Comparison of ENCODE assay signal across 27 mouse cellular contexts in the genomic region with DNA sequence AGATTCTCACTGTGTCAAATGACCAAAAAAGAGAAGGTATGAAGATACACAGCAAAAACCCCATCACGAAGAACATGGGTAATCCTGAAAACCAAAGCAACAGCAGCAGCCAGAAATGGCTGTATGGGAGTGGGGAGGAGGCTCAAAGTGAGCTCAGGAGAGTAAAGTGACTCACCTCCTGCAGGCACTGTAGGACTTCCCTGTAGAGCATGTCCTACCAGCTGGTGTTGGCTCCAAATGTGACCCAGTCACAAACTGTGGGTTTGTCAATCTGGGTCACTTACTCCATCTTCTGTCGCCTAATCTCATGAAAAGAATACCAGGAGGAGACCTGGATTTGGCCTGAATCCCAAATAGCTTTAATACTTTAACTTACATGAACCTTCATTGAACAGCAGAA.
"Had no signal": no experiment of that assay in that cellular context is flagged by ENCODE, and none has a peak within 500 bp of the region (broad histone marks: within the 10 kb centered on the region; RNA-seq: fewer than 3 reads in every experiment).

No protein-coding gene starts in this region.

- H3K4me1 ChIP-seq: heart, embryonic 15.5 days; hindbrain, embryonic 10.5 days; hindbrain, embryonic 12.5 days; intestine, embryonic 15.5 days; limb, embryonic 15.5 days; liver, embryonic 12.5 days had no signal

- H3K9me3 ChIP-seq: heart, embryonic 13.5 days; heart, embryonic 15.5 days; hindbrain, embryonic 10.5 days; hindbrain, embryonic 12.5 days; intestine, embryonic 15.5 days; limb, embryonic 13.5 days; limb, embryonic 15.5 days; liver, embryonic 12.5 days had no signal

- H3K27ac ChIP-seq: gastrocnemius, adult 2 months; heart, adult 2 months; heart, embryonic 13.5 days; heart, embryonic 15.5 days; hindbrain, embryonic 10.5 days; hindbrain, embryonic 12.5 days; hindbrain, embryonic 14.5 days; intestine, embryonic 15.5 days; layer of hippocampus, adult 2 months; left cerebral cortex, adult 2 months; limb, embryonic 13.5 days; limb, embryonic 15.5 days; liver, embryonic 12.5 days; liver, embryonic 14.5 days had no signal

- DNase-seq: gastrocnemius, adult 2 months; gastrocnemius, postnatal 10 days; gastrocnemius, postnatal 25 days; heart, adult 2 months; heart, postnatal 4 days; kidney, adult 18-20 months; kidney, adult 8-10 months; kidney, postnatal 10 days; kidney, postnatal 25 days; kidney, postnatal 4 days; left cerebral cortex, postnatal 4 days had no signal

- H3K36me3 ChIP-seq: heart, embryonic 13.5 days; heart, embryonic 15.5 days; hindbrain, embryonic 10.5 days; hindbrain, embryonic 12.5 days; intestine, embryonic 15.5 days; limb, embryonic 13.5 days; limb, embryonic 15.5 days; liver, embryonic 12.5 days had no signal

- H3K4me3 ChIP-seq: gastrocnemius, adult 2 months; heart, adult 2 months; heart, embryonic 13.5 days; heart, embryonic 15.5 days; hindbrain, embryonic 10.5 days; hindbrain, embryonic 12.5 days; intestine, embryonic 15.5 days; layer of hippocampus, adult 2 months; left cerebral cortex, adult 2 months; limb, embryonic 13.5 days; limb, embryonic 15.5 days; liver, embryonic 12.5 days had no signal

- H3K9ac ChIP-seq: heart, embryonic 13.5 days; heart, embryonic 15.5 days; hindbrain, embryonic 12.5 days; hindbrain, embryonic 14.5 days; intestine, embryonic 15.5 days; limb, embryonic 13.5 days; limb, embryonic 15.5 days; liver, embryonic 12.5 days; liver, embryonic 14.5 days had no signal

- ATAC-seq: hindbrain, embryonic 16.5 days; inflammation-experienced regulatory T-cells, adult 6 months; intestine, postnatal 0 days; liver, embryonic 12.5 days had no signal

- H3K4me2 ChIP-seq: heart, embryonic 11.5 days; heart, embryonic 13.5 days; heart, embryonic 15.5 days; hindbrain, embryonic 12.5 days; hindbrain, embryonic 14.5 days; intestine, embryonic 15.5 days; limb, embryonic 13.5 days; limb, embryonic 15.5 days; liver, embryonic 12.5 days had no signal

- H3K27me3 ChIP-seq: heart, embryonic 13.5 days; heart, embryonic 15.5 days; hindbrain, embryonic 12.5 days; intestine, embryonic 15.5 days; limb, embryonic 13.5 days; limb, embryonic 15.5 days; liver, embryonic 12.5 days had no signal
